Mouse (Mus musculus) limb, embryonic 12.5 days (tissue): ENCODE data around the gene Ghrl. TPM values are rescaled to one million over a fixed set of nuclear protein-coding genes. Genes with fewer than 3 reads are reported as not detected.
"Not testable (repeated sequence)": the region's sequence is repeated elsewhere in the genome, so short reads cannot be mapped to it uniquely, and the experiment has no call there.

Experiments
- ATAC-seq: fragments of 200-750 bp; cut with Nextera tagmentation; 2 replicates; pipeline ENCODE4 v1.8.0; 2017; ENCODE audit warnings: low read depth, moderate TSS enrichment; ENCODE audit not compliant: insufficient number of reproducible peaks, insufficient read depth, low FRiP score, low TSS enrichment
- H3K27ac ChIP-seq: fragments of 300-500 bp; sonication (generic); 2 replicates; pipeline ENCODE4 v1.5.1; 2016; ENCODE audit warnings: mild to moderate bottlenecking, moderate library complexity
- H3K27me3 ChIP-seq: fragments of 300-500 bp; sonication (generic); 2 replicates; pipeline ENCODE4 v1.6.1; 2016; ENCODE audit warnings: mild to moderate bottlenecking, moderate library complexity
- H3K36me3 ChIP-seq: fragments of 300-500 bp; sonication (generic); 2 replicates; pipeline ENCODE4 v1.6.1; 2016; ENCODE audit warnings: mild to moderate bottlenecking, moderate library complexity
- H3K4me1 ChIP-seq: fragments of 300-500 bp; sonication (generic); replicated peaks from 2 replicates; pipeline ENCODE4 v1.6.1; 2016
- H3K4me2 ChIP-seq: fragments of 300-500 bp; sonication (generic); 2 replicates; pipeline ENCODE4 v1.6.1; 2016; ENCODE audit warnings: mild to moderate bottlenecking, moderate library complexity
- H3K4me3 ChIP-seq: fragments of 300-500 bp; sonication (generic); replicated peaks from 2 replicates; pipeline ENCODE4 v1.5.1; 2016; ENCODE audit warnings: mild to moderate bottlenecking
- H3K9ac ChIP-seq: fragments of 300-500 bp; sonication (generic); replicated peaks from 2 replicates; pipeline ENCODE4 v1.6.1; 2016; ENCODE audit warnings: mild to moderate bottlenecking, moderate library complexity
- H3K9me3 ChIP-seq: fragments of 300-500 bp; sonication (generic); 2 replicates; pipeline ENCODE4 v1.6.1; 2016; ENCODE audit warnings: mild to moderate bottlenecking, moderate library complexity
- WGBS: fragments of 180-500 bp; shearing (Covaris S2); methylation state at CpG from one replicate; pipeline ENCODE4 v1.1.7; 2016; 5-methylcytosine and 5-hydroxymethylcytosine counted together
- polyA plus RNA-seq: library from polyadenylated mRNA; unstranded; fragments of >200 nt; fragmentation: Nextera tagmentation; extraction: Ambion mirVana; gene quantifications from 2 replicates; pipeline ENCODE4 v1.2.1, GENCODE M21; 2016

Gene Ghrl
- polyA plus RNA-seq, 1 experiment from 2014 or later, result 0.59 TPM

GRCm38 (mm10) chr6:113679993-113680566 lies 39.6 kb downstream of the Ghrl start:
- Histone ChIP-seq H3K27me3 (no peaks in the 10 kb centered on the region), H3K4me3 (no peak overlapping the region), H3K4me1 (0 out of 2 replicates have a peak, but pooled peaks cover 4% of the 10 kb centered on the region), H3K27ac (no peak overlapping the region), H3K9ac (no peak overlapping the region), H3K36me3 (no peaks in the 10 kb centered on the region), H3K4me2 (no peak overlapping the region), H3K9me3 (no peaks in the 10 kb centered on the region)
- WGBS, result 82% methylated on average over 9 of the region's 9 CpGs
- no peak for ATAC-seq

- Histone ChIP-seq H3K4me2 (no peak overlapping the region), H3K9me3 (no peaks in the 10 kb centered on the region), H3K4me1 (0 out of 2 replicates have a peak, but pooled peaks cover 4% of the 10 kb centered on the region), H3K4me3 (no peak overlapping the region), H3K27me3 (no peaks in the 10 kb centered on the region), H3K27ac (no peak overlapping the region), H3K36me3 (no peaks in the 10 kb centered on the region), H3K9ac (no peak overlapping the region)
- ATAC-seq, result no peak
- WGBS, result 80% methylated on average over 14 of the region's 14 CpGs
Measured at GRCm38 (mm10) chr6:113678246-113679012, 41.3 kb downstream of the Ghrl start.

GRCm38 (mm10) chr6:113677070-113677734 lies 42.5 kb downstream of the Ghrl start:
- ATAC-seq, result no peak
- Histone ChIP-seq H3K36me3 (no peaks in the 10 kb centered on the region), H3K4me3 (no peak overlapping the region), H3K4me2 (no peak overlapping the region), H3K27me3 (no peaks in the 10 kb centered on the region), H3K9me3 (no peaks in the 10 kb centered on the region), H3K4me1 (0 out of 2 replicates have a peak, but pooled peaks cover 4% of the 10 kb centered on the region), H3K27ac (no peak overlapping the region), H3K9ac (no peak overlapping the region)
- 62% methylated on average over 14 of the region's 14 CpGs for WGBS

- WGBS, result 93% methylated on average over 9 of the region's 9 CpGs
- Histone ChIP-seq H3K9me3 (peaks cover 3% of the 10 kb centered on the region; the same call in 1 of the 2 replicates), H3K9ac (no peak overlapping the region), H3K4me1 (0 out of 2 replicates have a peak, but pooled peaks cover 4% of the 10 kb centered on the region), H3K4me2 (no peak overlapping the region), H3K36me3 (no peaks in the 10 kb centered on the region), H3K27me3 (no peaks in the 10 kb centered on the region), H3K4me3 (no peak overlapping the region), H3K27ac (no peak overlapping the region)
- no peak for ATAC-seq
Measured at GRCm38 (mm10) chr6:113675991-113676390, 43.7 kb downstream of the Ghrl start.

GRCm38 (mm10) chr6:113675234-113675633 lies 44.4 kb downstream of the Ghrl start:
- Histone ChIP-seq H3K4me1 (0 out of 2 replicates have a peak, but pooled peaks cover 4% of the 10 kb centered on the region), H3K4me3 (no peak overlapping the region), H3K4me2 (no peak overlapping the region), H3K9me3 (peaks cover 3% of the 10 kb centered on the region; the same call in 1 of the 2 replicates), H3K27me3 (no peaks in the 10 kb centered on the region), H3K27ac (no peak overlapping the region), H3K9ac (no peak overlapping the region), H3K36me3 (no peaks in the 10 kb centered on the region)
- no peak for ATAC-seq
- 77% methylated on average over 4 of the region's 4 CpGs for WGBS

GRCm38 (mm10) chr6:113672989-113673388 lies 46.7 kb downstream of the Ghrl start:
- Histone ChIP-seq H3K27me3 (no peaks in the 10 kb centered on the region), H3K36me3 (no peaks in the 10 kb centered on the region), H3K9ac (no peak overlapping the region), H3K4me2 (no peak overlapping the region), H3K9me3 (peaks cover 3% of the 10 kb centered on the region; the same call in 1 of the 2 replicates), H3K27ac (no peak overlapping the region), H3K4me3 (no peak overlapping the region), H3K4me1 (peaks cover 15% of the 10 kb centered on the region)
- no peak for ATAC-seq
- whole genome bisulfite sequencing, result 76% methylated on average over 6 of the region's 6 CpGs

GRCm38 (mm10) chr6:113672029-113672428 lies 47.7 kb downstream of the Ghrl start:
- not testable (repeated sequence) for H3K27ac ChIP-seq, H3K9ac ChIP-seq, H3K9me3 ChIP-seq, H3K4me2 ChIP-seq, H3K27me3 ChIP-seq, ATAC-seq, H3K4me3 ChIP-seq, H3K36me3 ChIP-seq
- peaks cover 24% of the 10 kb centered on the region for H3K4me1 ChIP-seq
- WGBS, result 81% methylated on average over 1 of the region's 1 CpGs

- Histone ChIP-seq H3K27ac (0 out of 2 replicates have a peak overlapping the region, but pooled peaks have one; percentile 17), H3K4me1 (peaks cover 24% of the 10 kb centered on the region), H3K9me3 (peaks cover 10% of the 10 kb centered on the region), H3K36me3 (no peaks in the 10 kb centered on the region), H3K9ac (no peak overlapping the region), H3K4me3 (no peak overlapping the region), H3K27me3 (no peaks in the 10 kb centered on the region), H3K4me2 (no peak overlapping the region)
- WGBS, result 58% methylated on average over 7 of the region's 7 CpGs
- no peak for ATAC-seq
Measured at GRCm38 (mm10) chr6:113669821-113670220, 49.9 kb downstream of the Ghrl start.

- peak; percentile 59; the same call in 1 of the 2 replicates for ATAC-seq
- no peak overlapping the region for H3K9ac ChIP-seq
- 57% methylated on average over 15 of the region's 15 CpGs for WGBS
- H3K4me3 ChIP-seq, result no peak overlapping the region
- H3K36me3 ChIP-seq, result no peaks in the 10 kb centered on the region
- no peak overlapping the region for H3K4me2 ChIP-seq
- H3K9me3 ChIP-seq, result peaks cover 10% of the 10 kb centered on the region
- H3K27me3 ChIP-seq, result no peaks in the 10 kb centered on the region
- peaks cover 24% of the 10 kb centered on the region for H3K4me1 ChIP-seq
- H3K27ac ChIP-seq, result peak overlapping the region; percentile 68
Measured at GRCm38 (mm10) chr6:113668287-113669154, 51.2 kb downstream of the Ghrl start.

- Histone ChIP-seq H3K36me3 (no peaks in the 10 kb centered on the region), H3K4me3 (no peak overlapping the region), H3K4me1 (peaks cover 24% of the 10 kb centered on the region), H3K27ac (peak overlapping the region; percentile 68), H3K9ac (no peak overlapping the region), H3K4me2 (no peak overlapping the region), H3K27me3 (no peaks in the 10 kb centered on the region), H3K9me3 (peaks cover 10% of the 10 kb centered on the region)
- no peak for ATAC-seq
- 47% methylated on average over 8 of the region's 8 CpGs for WGBS
Measured at GRCm38 (mm10) chr6:113667611-113668122, 52.0 kb downstream of the Ghrl start.
